Mouse (Mus musculus) cortical plate, adult 2 months (tissue): ENCODE data around the gene Ankfy1. TPM values are rescaled to one million over a fixed set of nuclear protein-coding genes. Genes with fewer than 3 reads are reported as not detected.

Source experiments
- H3K27ac ChIP-seq: fragments of 200-500 bp; 2 replicates; pipeline ENCODE4 v1.5.1; 2012; ENCODE audit warnings: low read length, control low read depth, inconsistent platforms; ENCODE audit not compliant: insufficient read depth
- H3K4me1 ChIP-seq: fragments of 200-500 bp; 2 replicates; pipeline ENCODE4 v1.6.1; 2011; ENCODE audit warnings: low read length; ENCODE audit not compliant: control insufficient read depth, insufficient read depth
- H3K4me3 ChIP-seq: fragments of 200-500 bp; 2 replicates; pipeline ENCODE4 v1.5.1; 2011; ENCODE audit warnings: mild to moderate bottlenecking, low read length, control low read depth; ENCODE audit not compliant: insufficient read depth
- CTCF ChIP-seq: fragments of 200-500 bp; IDR thresholded peaks from 2 replicates; pipeline ENCODE4 v1.5.1; 2011; ENCODE audit warnings: mild to moderate bottlenecking, control low read depth, low read length; ENCODE audit not compliant: insufficient read depth; ENCODE audit errors: extremely low read depth
- POLR2A ChIP-seq: fragments of 200-500 bp; IDR thresholded peaks from 2 replicates; pipeline ENCODE4 v1.6.1; 2011; ENCODE audit warnings: mild to moderate bottlenecking, low read length, control low read depth; ENCODE audit not compliant: insufficient read depth; ENCODE audit errors: extremely low read depth
- polyA plus RNA-seq: library from polyadenylated mRNA; depleted of rRNA; stranded (reverse); fragments of >200 nt; gene quantifications from 2 replicates; pipeline ENCODE4 v1.2.3, GENCODE M21; 2012

Ankfy1 gene
- polyA plus RNA-seq, 1 experiment, result 28.1 TPM

GRCm38 (mm10) chr11:72782103-72782502 is 92.3 kb downstream of the Ankfy1 start:
- Histone ChIP-seq H3K27ac (no peak overlapping the region), H3K4me1 (no peaks in the 10 kb centered on the region), H3K4me3 (no peak overlapping the region)
- TF ChIP-seq POLR2A, result no peak
- TF ChIP-seq CTCF, result no peak

GRCm38 (mm10) chr11:72782503-72782902 is 92.7 kb downstream of the Ankfy1 start:
- Histone ChIP-seq H3K27ac (no peak overlapping the region), H3K4me1 (no peaks in the 10 kb centered on the region), H3K4me3 (no peak overlapping the region)
- TF ChIP-seq CTCF, result no peak
- TF ChIP-seq POLR2A, result no peak

GRCm38 (mm10) chr11:72792033-72792432 is 102.2 kb downstream of the Ankfy1 start:
- TF ChIP-seq CTCF, result no peak
- no peak for TF ChIP-seq POLR2A
- Histone ChIP-seq H3K27ac (no peak overlapping the region), H3K4me1 (no peaks in the 10 kb centered on the region; the same call in 1 of the 2 replicates), H3K4me3 (no peak overlapping the region)

- no peak for TF ChIP-seq CTCF
- TF ChIP-seq POLR2A, result peak; percentile 41; the same call in 1 of the 2 replicates
- Histone ChIP-seq H3K27ac (peak overlapping the region; percentile 83), H3K4me1 (no peaks in the 10 kb centered on the region; the same call in 1 of the 2 replicates), H3K4me3 (peak overlapping the region; percentile 89)
These were observed 105.3 kb downstream of the Ankfy1 start for GRCm38 (mm10) chr11:72795149-72795454.

- Histone ChIP-seq H3K27ac (peak within 1 kb of the TSS; percentile 83), H3K4me1 (no peaks in the 10 kb centered on the region; the same call in 1 of the 2 replicates), H3K4me3 (peak within 1 kb of the TSS; percentile 89)
- TF ChIP-seq POLR2A (peak; percentile 90), CTCF (no peak)
These were observed 105.9 kb downstream of the Ankfy1 start, which contains the start of the genes Cyb5d2 and Zzef1 for GRCm38 (mm10) chr11:72795455-72796295. Cyb5d2 (minus strand) TSS chr11:72796142. Zzef1 (plus strand) TSS chr11:72796226.

- H3K4me3 ChIP-seq, result peak overlapping the region; percentile 89
- no peaks in the 10 kb centered on the region; the same call in 1 of the 2 replicates for H3K4me1 ChIP-seq
- peak overlapping the region; percentile 55; the same call in 1 of the 2 replicates for H3K27ac ChIP-seq
- no peak for TF ChIP-seq POLR2A
- no peak for TF ChIP-seq CTCF
These were observed 106.5 kb downstream of the Ankfy1 start for GRCm38 (mm10) chr11:72796296-72796687.

GRCm38 (mm10) chr11:72796773-72797338 is 107.0 kb downstream of the Ankfy1 start:
- Histone ChIP-seq H3K4me3 (peak overlapping the region; percentile 89), H3K27ac (no peak overlapping the region), H3K4me1 (no peaks in the 10 kb centered on the region; the same call in 1 of the 2 replicates)
- TF ChIP-seq CTCF, result no peak
- TF ChIP-seq POLR2A, result no peak

- H3K27ac ChIP-seq, result no peak overlapping the region
- TF ChIP-seq POLR2A (no peak), CTCF (no peak)
- peaks cover 3% of the 10 kb centered on the region; the same call in 1 of the 2 replicates for H3K4me1 ChIP-seq
- no peak overlapping the region for H3K4me3 ChIP-seq
These were observed 108.3 kb downstream of the Ankfy1 start for GRCm38 (mm10) chr11:72798112-72798511.

- H3K4me1 ChIP-seq, result peaks cover 3% of the 10 kb centered on the region; the same call in 1 of the 2 replicates
- H3K27ac ChIP-seq, result no peak overlapping the region
- TF ChIP-seq POLR2A, result no peak
- no peak for TF ChIP-seq CTCF
- no peak overlapping the region for H3K4me3 ChIP-seq
These were observed 111.4 kb downstream of the Ankfy1 start for GRCm38 (mm10) chr11:72801182-72801581.
